Mouse (Mus musculus) intestine, embryonic 14.5 days (tissue): ENCODE measurements around the gene Tubg1. TPM values are rescaled to one million over a fixed set of nuclear protein-coding genes. Genes with fewer than 3 reads are reported as not detected.
"Not testable (repeated sequence)": the region's sequence is repeated elsewhere in the genome, so short reads cannot be mapped to it uniquely, and the experiment has no call there.

Experiments
- ATAC-seq: fragments of 200-750 bp; cut with Nextera tagmentation; replicated peaks from 2 replicates; pipeline ENCODE4 v1.8.0; 2017; ENCODE audit warnings: low read depth, moderate number of reproducible peaks, moderate TSS enrichment, moderate library complexity; ENCODE audit not compliant: low FRiP score, low TSS enrichment
- DNase-seq: peaks from one replicate; pipeline ENCODE4 v3.0.0-alpha.2; 2018; ENCODE audit warnings: low spot score
- H3K27ac ChIP-seq: fragments of 300-500 bp; sonication (generic); 2 replicates; pipeline ENCODE4 v1.5.1; 2014; ENCODE audit warnings: low read depth, mild to moderate bottlenecking, control low read depth
- H3K27me3 ChIP-seq: fragments of 300-500 bp; sonication (generic); replicated peaks from 2 replicates; pipeline ENCODE4 v1.6.1; 2014; ENCODE audit warnings: low read length, control low read depth; ENCODE audit not compliant: control insufficient read depth, insufficient read depth
- H3K36me3 ChIP-seq: fragments of 300-500 bp; sonication (generic); 2 replicates; pipeline ENCODE4 v1.6.1; 2014; ENCODE audit warnings: low read length, control low read depth; ENCODE audit not compliant: control insufficient read depth, insufficient read depth
- H3K4me1 ChIP-seq: fragments of 300-500 bp; sonication (generic); replicated peaks from 2 replicates; pipeline ENCODE4 v1.6.1; 2014; ENCODE audit warnings: low read length, control low read depth, mixed read lengths; ENCODE audit not compliant: control insufficient read depth, insufficient read depth
- H3K4me2 ChIP-seq: fragments of 300-500 bp; sonication (generic); 2 replicates; pipeline ENCODE4 v1.6.1; 2014; ENCODE audit warnings: low read length
- H3K4me3 ChIP-seq: fragments of 300-500 bp; sonication (generic); 2 replicates; pipeline ENCODE4 v1.5.1; 2014; ENCODE audit warnings: low read depth, low read length, control low read depth, mixed read lengths
- H3K9ac ChIP-seq: fragments of 300-500 bp; sonication (generic); 2 replicates; pipeline ENCODE4 v1.6.1; 2014; ENCODE audit warnings: mild to moderate bottlenecking, low read length
- H3K9me3 ChIP-seq: fragments of 300-500 bp; sonication (generic); 2 replicates; pipeline ENCODE4 v1.6.1; 2016; ENCODE audit warnings: low read length, control low read depth; ENCODE audit not compliant: control insufficient read depth
- WGBS: fragments of 180-500 bp; shearing (Covaris S2); extraction: QIAGEN DNeasy Blood & Tissue Kit; methylation state at CpG from one replicate; pipeline ENCODE4 v1.1.7; 2014; 5-methylcytosine and 5-hydroxymethylcytosine counted together
- polyA plus RNA-seq: library from polyadenylated mRNA; unstranded; fragments of >200 nt; fragmentation: Nextera tagmentation; extraction: Ambion mirVana; gene quantifications from 2 replicates; pipeline ENCODE4 v1.2.1, GENCODE M21; 2014

Gene Tubg1
- polyA plus RNA-seq, 1 experiment from 2014 or later: 73.8 TPM

GRCm38 (mm10) chr11:101112186-101112585 lies 7.6 kb upstream of the Tubg1 start:
- Histone ChIP-seq H3K4me1 (no peaks in the 10 kb centered on the region), H3K27ac (no peak overlapping the region), H3K36me3 (peaks cover 10% of the 10 kb centered on the region; the same call in 1 of the 2 replicates), H3K4me2 (no peak overlapping the region), H3K27me3 (no peaks in the 10 kb centered on the region), H3K9me3 (no peaks in the 10 kb centered on the region), H3K4me3 (no peak overlapping the region), H3K9ac (no peak overlapping the region)
- no peak for DNase-seq
- WGBS: 94% methylated on average over 3 of the region's 3 CpGs
- ATAC-seq: no peak

GRCm38 (mm10) chr11:101115564-101115963 lies 4.2 kb upstream of the Tubg1 start:
- WGBS: 82% methylated on average over 2 of the region's 2 CpGs
- Histone ChIP-seq H3K4me1 (peaks cover 13% of the 10 kb centered on the region), H3K27ac (no peak overlapping the region), H3K9ac (no peak overlapping the region), H3K27me3 (no peaks in the 10 kb centered on the region), H3K9me3 (no peaks in the 10 kb centered on the region), H3K4me2 (no peak overlapping the region), H3K36me3 (peaks cover 7% of the 10 kb centered on the region; the same call in 1 of the 2 replicates), H3K4me3 (no peak overlapping the region)
- ATAC-seq: no peak
- DNase-seq: no peak

GRCm38 (mm10) chr11:101118105-101118504 lies 1.6 kb upstream of the Tubg1 start:
- Histone ChIP-seq H3K9ac (peak overlapping the region; percentile 73; the same call in 1 of the 2 replicates), H3K27me3 (no peaks in the 10 kb centered on the region), H3K4me2 (peak overlapping the region; percentile 94), H3K27ac (no peak overlapping the region), H3K36me3 (peaks cover 16% of the 10 kb centered on the region), H3K9me3 (no peaks in the 10 kb centered on the region), H3K4me3 (peak overlapping the region; percentile 95), H3K4me1 (peaks cover 20% of the 10 kb centered on the region)
- no peak for DNase-seq
- WGBS: 26% methylated on average over 4 of the region's 4 CpGs
- ATAC-seq: no peak

- WGBS: 1% methylated on average over 39 of the region's 39 CpGs
- Histone ChIP-seq H3K9me3 (no peaks in the 10 kb centered on the region), H3K4me1 (peaks cover 20% of the 10 kb centered on the region), H3K36me3 (peaks cover 26% of the 10 kb centered on the region), H3K27ac (peak overlapping the region; percentile 24), H3K4me2 (peak overlapping the region; percentile 94), H3K27me3 (no peaks in the 10 kb centered on the region), H3K9ac (peak overlapping the region; percentile 73), H3K4me3 (peak overlapping the region; percentile 95)
- peak; percentile 60 for DNase-seq
- peak; percentile 79 for ATAC-seq
Measured at GRCm38 (mm10) chr11:101119131-101119760, 492 bp upstream of the Tubg1 start.

GRCm38 (mm10) chr11:101120545-101121188 lies 929 bp downstream of the Tubg1 start:
- Histone ChIP-seq H3K36me3 (peaks cover 35% of the 10 kb centered on the region), H3K9ac (peak overlapping the region; percentile 79), H3K27me3 (no peaks in the 10 kb centered on the region), H3K9me3 (no peaks in the 10 kb centered on the region), H3K4me3 (peak overlapping the region; percentile 95), H3K27ac (peak overlapping the region; percentile 79), H3K4me2 (peak overlapping the region; percentile 77), H3K4me1 (peaks cover 20% of the 10 kb centered on the region)
- 27% methylated on average over 19 of the region's 19 CpGs for whole genome bisulfite sequencing
- ATAC-seq (no peak), DNase-seq (no peak)

- H3K36me3 ChIP-seq: peaks cover 41% of the 10 kb centered on the region
- H3K9me3 ChIP-seq, H3K27me3 ChIP-seq, H3K4me2 ChIP-seq, H3K27ac ChIP-seq, DNase-seq, H3K9ac ChIP-seq, H3K4me3 ChIP-seq, ATAC-seq, H3K4me1 ChIP-seq: not testable (repeated sequence)
- WGBS: 94% methylated on average over 8 of the region's 8 CpGs
Measured at GRCm38 (mm10) chr11:101124494-101124893, 4.8 kb downstream of the Tubg1 start.

GRCm38 (mm10) chr11:101125008-101125407 lies 5.3 kb downstream of the Tubg1 start:
- not testable (repeated sequence) for H3K4me3 ChIP-seq, H3K4me1 ChIP-seq, DNase-seq, H3K9me3 ChIP-seq, H3K9ac ChIP-seq, H3K4me2 ChIP-seq, H3K27ac ChIP-seq, H3K27me3 ChIP-seq, ATAC-seq
- 94% methylated on average over 9 of the region's 9 CpGs for WGBS
- peaks cover 41% of the 10 kb centered on the region for H3K36me3 ChIP-seq

GRCm38 (mm10) chr11:101127075-101127474 lies 7.3 kb downstream of the Tubg1 start:
- DNase-seq (no peak), ATAC-seq (no peak)
- peaks cover 41% of the 10 kb centered on the region for H3K36me3 ChIP-seq
- H3K27me3 ChIP-seq: no peaks in the 10 kb centered on the region
- H3K9ac ChIP-seq: no peak overlapping the region
- H3K9me3 ChIP-seq: 0 out of 2 replicates have a peak, but pooled peaks cover 4% of the 10 kb centered on the region
- H3K27ac ChIP-seq: no peak overlapping the region
- whole genome bisulfite sequencing: 56% methylated on average over 1 of the region's 1 CpGs
- no peak overlapping the region for H3K4me3 ChIP-seq
- peaks cover 4% of the 10 kb centered on the region; the same call in 1 of the 2 replicates for H3K4me1 ChIP-seq
- H3K4me2 ChIP-seq: no peak overlapping the region
